Mouse (Mus musculus) ES-Bruce4 (cell line): ENCODE results near the gene Tmem53. TPM values are rescaled to one million over a fixed set of nuclear protein-coding genes. Genes with fewer than 3 reads are reported as not detected.

ENCODE experiments used
- H3K27ac ChIP-seq: 2 replicates; pipeline ENCODE4 v1.5.1; 2012; ENCODE audit warnings: low read length, inconsistent platforms; ENCODE audit not compliant: insufficient read depth
- H3K27me3 ChIP-seq: 2 replicates; pipeline ENCODE4 v1.6.1; 2012; ENCODE audit warnings: mild to moderate bottlenecking, low read length, inconsistent platforms; ENCODE audit not compliant: control insufficient read depth, poor library complexity, insufficient read depth, severe bottlenecking
- H3K36me3 ChIP-seq: 2 replicates; pipeline ENCODE4 v1.6.1; 2012; ENCODE audit warnings: inconsistent platforms, mild to moderate bottlenecking, low read length, moderate library complexity; ENCODE audit not compliant: control insufficient read depth, poor library complexity, insufficient read depth, severe bottlenecking
- H3K4me1 ChIP-seq: one replicate; pipeline ENCODE4 v1.8.1; 2011; ENCODE audit warnings: low read length; ENCODE audit not compliant: control insufficient read depth, insufficient read depth
- H3K4me3 ChIP-seq: 2 replicates; pipeline ENCODE4 v1.5.1; 2011; ENCODE audit warnings: low read depth, mild to moderate bottlenecking, low read length
- H3K9ac ChIP-seq: 2 replicates; pipeline ENCODE4 v1.6.1; 2012; ENCODE audit warnings: low read depth, mild to moderate bottlenecking, inconsistent platforms; ENCODE audit not compliant: poor library complexity, severe bottlenecking
- H3K9me3 ChIP-seq: replicated peaks from 2 replicates; pipeline ENCODE4 v1.6.1; 2012; ENCODE audit warnings: mild to moderate bottlenecking, low read length, inconsistent platforms; ENCODE audit not compliant: control insufficient read depth, poor library complexity, insufficient read depth, severe bottlenecking
- CTCF ChIP-seq: IDR thresholded peaks from one replicate; pipeline ENCODE4 v1.8.1; 2011; ENCODE audit warnings: low read depth, low read length
- EP300 ChIP-seq: IDR thresholded peaks from 2 replicates; pipeline ENCODE4 v1.6.1; 2011; ENCODE audit warnings: low read depth, low read length; ENCODE audit not compliant: insufficient read depth
- POLR2A ChIP-seq: IDR thresholded peaks from one replicate; pipeline ENCODE4 v1.8.1; 2011; ENCODE audit warnings: low read length; ENCODE audit not compliant: insufficient read depth
- polyA plus RNA-seq: library from polyadenylated mRNA; stranded (reverse); fragments of >200 nt; gene quantifications from 2 replicates; pipeline ENCODE4 v1.2.4, GENCODE M21; 2011; ENCODE audit warnings: low read depth; ENCODE audit not compliant: missing spikeins, insufficient read depth, insufficient read length

The Tmem53 gene
- polyA plus RNA-seq, 1 experiment = 1.8 TPM

GRCm38 (mm10) chr4:117281090-117281845, 29.5 kb downstream of the Tmem53 start:
- no peaks in the 10 kb centered on the region for H3K27me3 ChIP-seq
- TF ChIP-seq POLR2A (no peak), CTCF (no peak), EP300 (no peak)
- no peak overlapping the region for H3K27ac ChIP-seq
- H3K36me3 ChIP-seq = peaks cover 71% of the 10 kb centered on the region
- H3K4me3 ChIP-seq = no peak overlapping the region
- no peaks in the 10 kb centered on the region for H3K9me3 ChIP-seq
- H3K4me1 ChIP-seq = peaks cover 10% of the 10 kb centered on the region
- H3K9ac ChIP-seq = no peak overlapping the region

GRCm38 (mm10) chr4:117283271-117284191, 31.8 kb downstream of the Tmem53 start:
- no peak overlapping the region for H3K4me3 ChIP-seq
- TF ChIP-seq POLR2A = no peak
- TF ChIP-seq EP300 = no peak
- no peak for TF ChIP-seq CTCF
- H3K27ac ChIP-seq = 0 out of 2 replicates have a peak overlapping the region, but pooled peaks have one; percentile 16
- no peak overlapping the region for H3K9ac ChIP-seq
- H3K9me3 ChIP-seq = no peaks in the 10 kb centered on the region
- H3K27me3 ChIP-seq = no peaks in the 10 kb centered on the region
- H3K4me1 ChIP-seq = peaks cover 10% of the 10 kb centered on the region
- H3K36me3 ChIP-seq = peaks cover 70% of the 10 kb centered on the region

- peaks cover 10% of the 10 kb centered on the region for H3K4me1 ChIP-seq
Measured at GRCm38 (mm10) chr4:117284363-117284762, 32.6 kb downstream of the Tmem53 start.

GRCm38 (mm10) chr4:117288277-117288926, 36.7 kb downstream of the Tmem53 start:
- peaks cover 10% of the 10 kb centered on the region for H3K4me1 ChIP-seq

More at GRCm38 (mm10) chr4:117284363-117284762, 32.6 kb downstream of the Tmem53 start:
- Histone ChIP-seq H3K9me3 (no peaks in the 10 kb centered on the region), H3K36me3 (peaks cover 66% of the 10 kb centered on the region), H3K9ac (no peak overlapping the region), H3K27ac (no peak overlapping the region), H3K27me3 (no peaks in the 10 kb centered on the region), H3K4me3 (no peak overlapping the region)
- TF ChIP-seq CTCF (no peak), POLR2A (no peak), EP300 (no peak)

GRCm38 (mm10) chr4:117288927-117289801, 37.4 kb downstream of the Tmem53 start:
- Histone ChIP-seq H3K4me3 (peak overlapping the region; percentile 89), H3K36me3 (peaks cover 40% of the 10 kb centered on the region), H3K9me3 (no peaks in the 10 kb centered on the region), H3K27me3 (no peaks in the 10 kb centered on the region), H3K4me1 (peaks cover 6% of the 10 kb centered on the region), H3K9ac (peak overlapping the region; percentile 95), H3K27ac (peak overlapping the region; percentile 68)
- TF ChIP-seq POLR2A = no peak
- TF ChIP-seq CTCF = no peak
- no peak for TF ChIP-seq EP300

More at GRCm38 (mm10) chr4:117288277-117288926, 36.7 kb downstream of the Tmem53 start:
- Histone ChIP-seq H3K27me3 (no peaks in the 10 kb centered on the region), H3K36me3 (peaks cover 42% of the 10 kb centered on the region), H3K27ac (peak overlapping the region; percentile 30; the same call in 1 of the 2 replicates), H3K9ac (peak overlapping the region; percentile 95), H3K9me3 (no peaks in the 10 kb centered on the region), H3K4me3 (peak overlapping the region; percentile 81)
- no peak for TF ChIP-seq CTCF
- TF ChIP-seq POLR2A = no peak
- TF ChIP-seq EP300 = no peak
